Mouse (Mus musculus) lung, postnatal 0 days (tissue): Measurements from ENCODE around the gene Aatf. TPM values are rescaled to one million over a fixed set of nuclear protein-coding genes. Genes with fewer than 3 reads are reported as not detected.

Source experiments
- ATAC-seq: fragments of 200-750 bp; cut with Nextera tagmentation; 2 replicates; pipeline ENCODE4 v1.8.0; 2017; ENCODE audit warnings: moderate library complexity
- DNase-seq: peaks from one replicate; pipeline ENCODE4 v3.0.0-alpha.2; 2016; ENCODE audit warnings: low spot score
- H3K27ac ChIP-seq: fragments of 300-500 bp; sonication (generic); 2 replicates; pipeline ENCODE4 v1.5.1; 2014; ENCODE audit warnings: antibody characterized with exemption, mild to moderate bottlenecking, low read length, mixed read lengths
- H3K27me3 ChIP-seq: fragments of 300-500 bp; sonication (generic); replicated peaks from 2 replicates; pipeline ENCODE4 v1.6.1; 2014; ENCODE audit warnings: low read length, mixed read lengths; ENCODE audit not compliant: insufficient read depth
- H3K36me3 ChIP-seq: fragments of 300-500 bp; sonication (generic); 2 replicates; pipeline ENCODE4 v1.6.1; 2014; ENCODE audit warnings: low read length, mixed read lengths; ENCODE audit not compliant: insufficient read depth
- H3K4me1 ChIP-seq: fragments of 300-500 bp; sonication (generic); 2 replicates; pipeline ENCODE4 v1.6.1; 2014; ENCODE audit warnings: antibody characterized with exemption, low read depth, low read length, mixed read lengths; ENCODE audit not compliant: insufficient read depth
- H3K4me2 ChIP-seq: fragments of 300-500 bp; sonication (generic); replicated peaks from 2 replicates; pipeline ENCODE4 v1.6.1; 2014; ENCODE audit warnings: low read depth, mild to moderate bottlenecking, low read length, moderate library complexity, mixed read lengths
- H3K4me3 ChIP-seq: fragments of 300-500 bp; sonication (generic); 2 replicates; pipeline ENCODE4 v1.5.1; 2014; ENCODE audit warnings: low read depth, low read length
- H3K9ac ChIP-seq: fragments of 300-500 bp; sonication (generic); replicated peaks from 2 replicates; pipeline ENCODE4 v1.6.1; 2014; ENCODE audit warnings: low read depth, mild to moderate bottlenecking
- H3K9me3 ChIP-seq: fragments of 300-500 bp; sonication (generic); 2 replicates; pipeline ENCODE4 v1.6.1; 2016; ENCODE audit warnings: low read length, mixed read lengths
- CTCF ChIP-seq: IDR thresholded peaks from 2 replicates; pipeline ENCODE4 v1.5.1; 2016; ENCODE audit warnings: antibody characterized with exemption, mild to moderate bottlenecking
- EP300 ChIP-seq: IDR thresholded peaks from 2 replicates; pipeline ENCODE4 v1.6.1; 2016; ENCODE audit warnings: antibody characterized with exemption, mild to moderate bottlenecking, control low read depth
- WGBS: fragments of 180-500 bp; shearing (Covaris S2); extraction: QIAGEN DNeasy Blood & Tissue Kit; methylation state at CpG from one replicate; pipeline ENCODE4 v1.1.7; 2014; 5-methylcytosine and 5-hydroxymethylcytosine counted together
- polyA plus RNA-seq: library from polyadenylated mRNA; unstranded; fragments of >200 nt; fragmentation: Nextera tagmentation; extraction: Ambion mirVana; gene quantifications from 2 replicates; pipeline ENCODE4 v1.2.1, GENCODE M21; 2015

Gene Aatf
- polyA plus RNA-seq, 1 experiment from 2014 or later, result 19.4 TPM

GRCm38 (mm10) chr11:84426633-84426998 is 86.7 kb downstream of the Aatf start:
- no peak for DNase-seq
- H3K36me3 ChIP-seq, result no peaks in the 10 kb centered on the region
- no peak overlapping the region for H3K27ac ChIP-seq
- H3K4me1 ChIP-seq, result no peaks in the 10 kb centered on the region
- no peak overlapping the region for H3K4me3 ChIP-seq
- no peaks in the 10 kb centered on the region for H3K27me3 ChIP-seq
- TF ChIP-seq EP300, result no peak
- no peak for TF ChIP-seq CTCF
- H3K9me3 ChIP-seq, result no peaks in the 10 kb centered on the region
- no peak overlapping the region for H3K4me2 ChIP-seq
- H3K9ac ChIP-seq, result no peak overlapping the region
- no peak for ATAC-seq
- 88% methylated on average over 5 of the region's 5 CpGs for WGBS

DNA sequence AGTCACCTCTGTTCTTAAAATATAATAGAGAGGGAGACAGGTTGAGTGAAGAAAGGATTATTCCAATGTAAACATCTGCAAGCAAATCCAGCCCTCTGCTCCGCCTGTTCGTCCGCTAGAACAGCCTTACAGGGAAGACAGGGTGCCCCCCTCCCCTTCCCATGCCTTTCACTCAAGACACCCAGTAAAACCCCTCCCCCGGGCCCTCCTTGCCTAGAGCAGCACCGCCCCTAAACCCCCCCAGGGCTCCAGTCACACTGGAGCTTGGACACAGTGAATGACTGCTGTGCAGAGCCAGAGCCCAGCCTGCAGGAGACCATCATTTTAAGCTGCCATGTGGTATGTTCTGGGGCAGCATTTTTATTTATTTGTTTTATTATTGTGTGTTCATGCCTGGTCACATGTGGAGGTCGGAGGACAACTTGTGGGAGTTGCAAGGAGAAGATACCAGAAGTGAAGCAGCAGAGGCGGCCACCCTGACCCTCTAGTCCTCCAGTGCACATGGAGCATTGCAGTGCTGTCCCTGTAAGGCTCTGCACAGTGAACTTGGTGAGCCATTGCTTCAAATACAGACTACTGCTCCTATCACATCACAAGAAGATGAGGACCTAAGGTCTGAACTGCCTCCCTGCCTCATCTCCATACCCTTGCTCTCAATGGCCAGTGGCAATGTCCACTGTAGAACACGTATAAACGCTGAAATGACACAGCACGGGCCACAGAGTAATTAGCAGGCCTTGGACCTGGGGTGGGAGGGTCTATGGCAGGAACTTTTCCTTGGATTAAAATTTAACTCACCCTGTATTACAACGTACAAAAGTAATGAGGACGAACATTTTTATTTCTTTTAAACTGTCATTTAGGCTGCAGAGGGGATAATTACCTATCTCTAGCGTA is 87.3 kb downstream of the Aatf start:
- H3K4me1 ChIP-seq, result no peaks in the 10 kb centered on the region
- no peak overlapping the region for H3K9ac ChIP-seq
- ATAC-seq (no peak), DNase-seq (no peak)
- H3K27me3 ChIP-seq, result no peaks in the 10 kb centered on the region
- H3K36me3 ChIP-seq, result no peaks in the 10 kb centered on the region
- 66% methylated on average over 13 of the region's 13 CpGs for WGBS
- no peak overlapping the region for H3K4me2 ChIP-seq
- no peak overlapping the region for H3K4me3 ChIP-seq
- no peaks in the 10 kb centered on the region for H3K9me3 ChIP-seq
- no peak overlapping the region for H3K27ac ChIP-seq
- TF ChIP-seq EP300 (no peak), CTCF (no peak)

- Histone ChIP-seq H3K4me1 (no peaks in the 10 kb centered on the region), H3K36me3 (no peaks in the 10 kb centered on the region), H3K4me2 (no peak overlapping the region), H3K4me3 (no peak overlapping the region), H3K9ac (no peak overlapping the region), H3K27me3 (no peaks in the 10 kb centered on the region), H3K27ac (no peak overlapping the region), H3K9me3 (no peaks in the 10 kb centered on the region)
- DNase-seq, result no peak
- ATAC-seq, result no peak
- TF ChIP-seq CTCF (no peak), EP300 (no peak)
- WGBS, result 91% methylated on average over 6 of the region's 6 CpGs
Measured at GRCm38 (mm10) chr11:84420779-84421178, 92.5 kb downstream of the Aatf start.

- Histone ChIP-seq H3K9ac (no peak overlapping the region), H3K9me3 (no peaks in the 10 kb centered on the region), H3K4me3 (no peak overlapping the region), H3K4me1 (no peaks in the 10 kb centered on the region), H3K27me3 (no peaks in the 10 kb centered on the region), H3K36me3 (no peaks in the 10 kb centered on the region), H3K27ac (no peak overlapping the region), H3K4me2 (no peak overlapping the region)
- DNase-seq, result no peak
- ATAC-seq, result no peak
- TF ChIP-seq CTCF (no peak), EP300 (no peak)
- 48% methylated on average over 5 of the region's 6 CpGs for WGBS
Measured at GRCm38 (mm10) chr11:84413111-84413510, 100.2 kb downstream of the Aatf start.

DNA sequence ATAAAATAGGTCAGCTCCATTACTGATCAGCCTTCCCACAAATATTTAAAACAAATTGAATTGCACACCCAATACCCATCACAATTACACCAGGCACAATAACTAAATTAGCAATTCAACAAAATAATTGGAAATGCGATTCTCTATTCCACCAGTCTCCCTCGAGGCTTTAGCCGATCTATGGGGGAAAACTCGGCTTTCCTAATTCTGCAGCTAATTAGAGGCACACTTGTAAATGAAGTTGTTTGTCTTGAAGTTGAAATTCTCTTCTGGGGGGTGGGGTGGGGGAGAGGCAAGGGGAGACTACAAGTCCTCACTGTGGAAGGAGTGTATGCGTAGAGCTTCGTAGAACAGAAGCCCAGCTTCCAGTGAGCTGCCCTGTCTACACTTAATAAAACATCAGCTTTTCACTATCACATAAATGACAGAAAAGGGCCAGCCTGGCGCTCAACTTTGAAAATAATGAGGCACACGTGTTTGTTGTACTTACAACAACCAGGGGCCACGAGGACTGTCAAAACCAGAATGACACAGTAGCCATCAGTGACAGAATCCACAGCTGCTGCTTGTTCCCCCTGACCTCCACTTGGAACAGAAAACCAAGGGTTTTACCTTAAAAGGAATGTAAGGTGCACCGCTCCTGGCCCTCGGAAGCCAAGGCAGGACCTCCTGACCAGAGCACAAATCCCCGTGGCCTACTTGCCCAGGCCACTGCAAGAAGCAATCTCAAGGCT is 101.0 kb downstream of the Aatf start:
- no peak overlapping the region for H3K4me3 ChIP-seq
- H3K27me3 ChIP-seq, result no peaks in the 10 kb centered on the region
- no peak for DNase-seq
- H3K36me3 ChIP-seq, result no peaks in the 10 kb centered on the region
- no peak overlapping the region for H3K27ac ChIP-seq
- H3K4me1 ChIP-seq, result no peaks in the 10 kb centered on the region
- no peak for TF ChIP-seq CTCF
- no peak for TF ChIP-seq EP300
- no peak overlapping the region for H3K9ac ChIP-seq
- H3K9me3 ChIP-seq, result no peaks in the 10 kb centered on the region
- ATAC-seq, result no peak
- 63% methylated on average over 12 of the region's 12 CpGs for WGBS
- no peak overlapping the region for H3K4me2 ChIP-seq

DNA sequence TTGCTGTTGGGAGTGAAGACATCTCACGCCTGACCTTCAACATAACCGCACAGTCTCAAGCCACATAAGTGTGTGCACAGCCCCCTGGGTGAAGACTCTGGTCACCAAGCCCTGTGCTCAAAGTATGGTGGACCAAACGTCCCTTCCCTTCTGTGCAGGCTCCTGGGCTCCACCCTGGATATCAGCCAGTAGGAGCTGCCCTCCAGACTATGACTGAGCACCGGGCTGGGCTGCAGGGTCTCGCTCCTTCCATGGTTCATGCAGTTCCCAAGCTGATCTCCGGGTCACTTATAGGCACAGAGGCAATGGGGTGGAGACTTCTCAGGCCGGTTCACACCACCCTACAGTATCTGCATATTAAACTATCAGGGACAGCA is 101.7 kb downstream of the Aatf start:
- H3K4me3 ChIP-seq, result no peak overlapping the region
- H3K27me3 ChIP-seq, result no peaks in the 10 kb centered on the region
- no peak overlapping the region for H3K27ac ChIP-seq
- ATAC-seq (no peak), DNase-seq (no peak)
- TF ChIP-seq EP300 (no peak), CTCF (no peak)
- H3K4me2 ChIP-seq, result no peak overlapping the region
- H3K4me1 ChIP-seq, result no peaks in the 10 kb centered on the region
- H3K9ac ChIP-seq, result no peak overlapping the region
- WGBS, result 63% methylated on average over 7 of the region's 7 CpGs
- H3K9me3 ChIP-seq, result no peaks in the 10 kb centered on the region
- H3K36me3 ChIP-seq, result no peaks in the 10 kb centered on the region
